Mouse (Mus musculus) skeletal muscle tissue, postnatal 0 days (tissue): ENCODE results near the gene Zfp143. TPM values are rescaled to one million over a fixed set of nuclear protein-coding genes. Genes with fewer than 3 reads are reported as not detected.

Source experiments
- polyA plus RNA-seq: library from polyadenylated mRNA; unstranded; fragments of >200 nt; fragmentation: Nextera tagmentation; extraction: Ambion mirVana; gene quantifications from 2 replicates; pipeline ENCODE4 v1.2.1, GENCODE M21; 2015

Zfp143 gene
- 5.6 and 5.8 TPM in 2 replicates for polyA plus RNA-seq

DNA sequence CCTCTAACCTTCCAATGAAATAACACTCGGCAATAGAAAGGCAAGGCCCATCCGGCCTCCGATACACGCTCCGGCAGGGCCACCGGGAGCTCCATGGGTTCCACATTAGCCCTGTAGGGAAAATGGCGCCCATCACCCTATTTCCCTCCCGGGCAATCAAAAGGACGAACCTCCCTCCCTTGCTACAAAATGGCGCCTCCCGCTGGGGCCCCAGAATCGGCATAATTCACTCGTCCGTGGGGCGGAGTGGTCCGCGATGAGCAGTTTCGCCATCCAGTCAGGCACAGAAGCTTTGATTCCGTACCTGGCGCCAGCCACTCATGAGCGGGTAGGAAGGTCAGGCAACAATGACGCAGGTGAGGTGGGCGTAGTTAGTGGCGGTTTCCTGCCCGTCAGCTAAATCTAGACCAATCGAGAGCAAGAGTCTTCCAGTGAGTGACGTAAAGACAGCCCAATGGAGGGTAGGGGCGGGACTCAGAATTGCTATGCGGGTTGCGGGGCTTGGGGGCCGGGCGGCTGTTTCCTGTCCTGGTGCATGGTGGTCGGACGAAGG, at the start of gene Zfp143:
Gene Zfp143 (plus strand): TSS at position 19 of the 553 bp plus-strand sequence.

GRCm38 (mm10) chr7:110018117-110018630, 42.8 kb upstream of the Zfp143 start, which contains the start of gene Ipo7:
Gene Ipo7, plus strand, starts transcription at chr7:110018274.

GRCm38 (mm10) chr7:110121516-110122288, 60.7 kb downstream of the Zfp143 start, which contains the start of gene Wee1:
Gene Wee1, plus strand, starts transcription at chr7:110122046.

Other genes starting within 250 kb of the Zfp143 start
- 6.3 and 7.3 TPM in 2 replicates for gene Scube2, start 195.5 kb upstream of the Zfp143 start, polyA plus RNA-seq
- gene Dennd5a, start 100.7 kb upstream of the Zfp143 start, polyA plus RNA-seq: 25.9 and 29.2 TPM in 2 replicates
- gene Tmem41b, start 74.3 kb upstream of the Zfp143 start, polyA plus RNA-seq: 48.1 and 53.4 TPM in 2 replicates
- gene Ipo7, start 42.9 kb upstream of the Zfp143 start, polyA plus RNA-seq: 24.7 and 29.8 TPM in 2 replicates
- 7.1 and 7.8 TPM in 2 replicates for gene Wee1, start 60.8 kb downstream of the Zfp143 start, polyA plus RNA-seq
- gene Swap70, start 160.5 kb downstream of the Zfp143 start, polyA plus RNA-seq: 11.7 and 11.9 TPM in 2 replicates